Mouse (Mus musculus): ENCODE measurements around the gene Hebp1.

DNA sequence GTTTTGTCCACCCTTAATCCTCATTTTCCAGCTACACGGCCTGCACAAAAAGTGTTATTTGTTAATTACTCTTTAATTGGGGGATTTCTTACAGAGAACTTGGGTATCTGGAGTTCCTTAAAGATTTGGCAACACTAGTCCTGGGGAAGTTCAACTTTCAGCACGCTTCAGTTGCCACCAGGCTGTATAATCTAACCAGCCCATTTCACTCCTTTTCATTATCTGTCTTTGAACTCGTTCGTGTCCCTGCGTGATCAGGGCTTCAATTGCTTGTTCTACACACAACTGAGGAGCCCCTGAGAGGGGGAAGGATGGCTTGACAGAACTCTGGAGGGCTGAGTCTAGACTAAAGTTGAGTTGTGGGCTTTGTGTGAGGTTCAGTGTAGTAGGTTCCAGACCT, 31.1 kb downstream of the Hebp1 start:
- TF ChIP-seq CTCF (IDR thresholded peaks at IDR 0.05; ENCODE audit: low read depth): no peak
- TF ChIP-seq EP300 (IDR thresholded peaks at IDR 0.05; ENCODE audit: low read depth): no peak
